Mouse (Mus musculus) kidney, postnatal 0 days (tissue): ENCODE measurements at regions not wholly inside any gene's neighbourhood (a gene's known extent, or its start where the extent isn't known, plus 50 kb on each side); places are given as distances from the start of the nearest gene placed in this dataset.

Source experiments
- ATAC-seq: fragments of 200-750 bp; cut with Nextera tagmentation; replicated peaks from 2 replicates; pipeline ENCODE4 v1.8.0; 2017; ENCODE audit warnings: low read depth, moderate number of reproducible peaks, moderate TSS enrichment, moderate library complexity; ENCODE audit not compliant: low FRiP score
- DNase-seq: peaks from one replicate; pipeline ENCODE4 v3.0.0-alpha.2; 2016; ENCODE audit warnings: low spot score
- H3K27ac ChIP-seq: fragments of 300-500 bp; sonication (generic); 2 replicates; pipeline ENCODE4 v1.5.1; 2014; ENCODE audit warnings: mild to moderate bottlenecking
- H3K27me3 ChIP-seq: fragments of 300-500 bp; sonication (generic); 2 replicates; pipeline ENCODE4 v1.6.1; 2014; ENCODE audit warnings: low read length, mixed read lengths; ENCODE audit not compliant: insufficient read depth
- H3K36me3 ChIP-seq: fragments of 300-500 bp; sonication (generic); 2 replicates; pipeline ENCODE4 v1.6.1; 2014; ENCODE audit warnings: low read length, mixed read lengths; ENCODE audit not compliant: insufficient read depth
- H3K4me1 ChIP-seq: fragments of 300-500 bp; sonication (generic); replicated peaks from 2 replicates; pipeline ENCODE4 v1.6.1; 2014; ENCODE audit warnings: antibody characterized with exemption, low read length, mixed read lengths; ENCODE audit not compliant: insufficient read depth
- H3K4me2 ChIP-seq: fragments of 300-500 bp; sonication (generic); 2 replicates; pipeline ENCODE4 v1.6.1; 2014; ENCODE audit warnings: mild to moderate bottlenecking, low read length, moderate library complexity, mixed read lengths
- H3K4me3 ChIP-seq: fragments of 300-500 bp; sonication (generic); replicated peaks from 2 replicates; pipeline ENCODE4 v1.5.1; 2014; ENCODE audit warnings: low read depth, low read length
- H3K9ac ChIP-seq: fragments of 300-500 bp; sonication (generic); 2 replicates; pipeline ENCODE4 v1.6.1; 2014; ENCODE audit warnings: low read depth, low read length
- H3K9me3 ChIP-seq: fragments of 300-500 bp; sonication (generic); replicated peaks from 2 replicates; pipeline ENCODE4 v1.6.1; 2016; ENCODE audit warnings: low read length, inconsistent platforms, mixed read lengths
- CTCF ChIP-seq: IDR thresholded peaks from 2 replicates; pipeline ENCODE4 v1.5.1; 2016; ENCODE audit warnings: antibody characterized with exemption, low read depth, mild to moderate bottlenecking, moderate library complexity
- WGBS: fragments of 180-500 bp; shearing (Covaris S2); extraction: QIAGEN DNeasy Blood & Tissue Kit; methylation state at CpG from one replicate; pipeline ENCODE4 v1.1.7; 2014; 5-methylcytosine and 5-hydroxymethylcytosine counted together

DNA sequence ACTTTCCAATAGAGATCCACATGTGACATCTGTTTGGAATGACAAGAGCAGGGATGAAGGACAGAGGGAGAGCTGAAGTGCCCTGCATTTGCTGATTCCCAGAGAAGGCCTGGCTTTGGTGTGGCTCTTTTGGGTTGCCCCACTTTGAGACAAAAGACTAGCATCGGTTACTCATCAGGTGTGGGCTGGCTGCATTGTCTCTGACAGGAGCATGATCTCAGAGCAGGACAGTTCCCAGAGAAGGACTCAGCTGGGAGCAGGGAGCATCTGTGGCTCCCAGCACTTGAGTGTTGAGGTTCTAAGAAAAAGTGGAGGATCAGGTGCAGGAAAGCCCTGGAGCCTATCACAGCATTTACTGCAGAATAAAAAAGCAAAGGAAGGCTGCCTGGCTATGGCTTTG lies 62.4 kb upstream of the 1700024P04Rik start:
- TF ChIP-seq CTCF, result no peak
- ATAC-seq, result no peak

DNA sequence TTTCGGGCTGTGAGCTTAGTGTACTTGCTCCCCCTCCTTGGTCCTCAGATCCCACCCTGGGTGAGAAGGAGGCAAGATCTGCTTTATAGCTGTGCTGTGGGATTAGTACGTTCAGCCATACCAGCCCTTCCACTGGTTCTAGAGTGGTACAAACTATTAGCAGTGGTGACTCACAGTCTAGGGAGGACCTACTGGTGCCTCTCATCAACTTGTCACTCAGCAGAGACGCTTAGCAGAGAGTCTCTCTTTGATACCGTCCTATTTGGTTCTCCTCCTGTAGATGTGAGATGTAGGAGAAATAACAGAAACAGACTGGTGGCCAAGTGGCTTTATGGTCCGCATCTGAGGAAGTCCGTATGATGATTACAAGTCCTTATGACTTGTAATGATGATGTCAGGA lies 57.7 kb upstream of the 1700024P04Rik start:
- H3K9me3 ChIP-seq, result no peaks in the 10 kb centered on the region
- WGBS, result 92% methylated on average over 6 of the region's 6 CpGs
- TF ChIP-seq CTCF, result no peak
- H3K4me1 ChIP-seq, result peaks cover 8% of the 10 kb centered on the region; the same call in 1 of the 2 replicates
- no peak overlapping the region for H3K27ac ChIP-seq
- no peak overlapping the region for H3K4me3 ChIP-seq
- H3K4me2 ChIP-seq, result no peak overlapping the region
- no peak overlapping the region for H3K9ac ChIP-seq
- H3K36me3 ChIP-seq, result no peaks in the 10 kb centered on the region
- DNase-seq (no peak), ATAC-seq (no peak)
- H3K27me3 ChIP-seq, result no peaks in the 10 kb centered on the region

More for the DNA sequence above, 62.4 kb upstream of the 1700024P04Rik start:
- no peaks in the 10 kb centered on the region for H3K36me3 ChIP-seq
- 82% methylated on average over 1 of the region's 1 CpGs for WGBS
- H3K4me1 ChIP-seq, result 0 out of 2 replicates have a peak, but pooled peaks cover 4% of the 10 kb centered on the region
- no peak overlapping the region for H3K4me3 ChIP-seq
- DNase-seq, result no peak
- H3K27me3 ChIP-seq, result no peaks in the 10 kb centered on the region
- no peak overlapping the region for H3K9ac ChIP-seq
- H3K27ac ChIP-seq, result no peak overlapping the region
- H3K4me2 ChIP-seq, result no peak overlapping the region
- H3K9me3 ChIP-seq, result no peaks in the 10 kb centered on the region

DNA sequence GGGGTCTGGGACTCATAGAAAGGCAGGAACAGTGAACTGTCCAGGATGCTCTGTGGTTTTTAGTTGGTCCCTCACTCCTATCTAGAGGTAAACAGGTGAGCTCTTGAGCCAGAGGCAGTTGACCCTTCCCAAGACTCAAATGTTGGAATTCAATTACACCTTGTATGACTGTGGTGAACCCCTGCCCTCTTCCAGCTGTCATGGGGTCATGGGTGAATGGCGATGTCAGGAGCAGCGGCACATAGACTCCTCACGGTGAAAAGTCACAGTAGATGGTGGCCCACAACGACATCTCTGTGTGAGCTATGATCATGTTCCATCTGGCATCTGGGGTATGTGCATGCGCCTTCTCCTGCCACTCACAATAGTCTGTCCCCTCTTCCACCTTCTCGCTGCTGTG lies 56.9 kb upstream of the 1700024P04Rik start:
- no peak for DNase-seq
- Histone ChIP-seq H3K4me1 (peaks cover 4% of the 10 kb centered on the region; the same call in 1 of the 2 replicates), H3K9me3 (no peaks in the 10 kb centered on the region), H3K36me3 (no peaks in the 10 kb centered on the region), H3K4me3 (no peak overlapping the region), H3K27ac (no peak overlapping the region), H3K4me2 (no peak overlapping the region), H3K9ac (no peak overlapping the region), H3K27me3 (no peaks in the 10 kb centered on the region)
- TF ChIP-seq CTCF, result no peak
- WGBS, result 76% methylated on average over 6 of the region's 6 CpGs
- ATAC-seq, result no peak

DNA sequence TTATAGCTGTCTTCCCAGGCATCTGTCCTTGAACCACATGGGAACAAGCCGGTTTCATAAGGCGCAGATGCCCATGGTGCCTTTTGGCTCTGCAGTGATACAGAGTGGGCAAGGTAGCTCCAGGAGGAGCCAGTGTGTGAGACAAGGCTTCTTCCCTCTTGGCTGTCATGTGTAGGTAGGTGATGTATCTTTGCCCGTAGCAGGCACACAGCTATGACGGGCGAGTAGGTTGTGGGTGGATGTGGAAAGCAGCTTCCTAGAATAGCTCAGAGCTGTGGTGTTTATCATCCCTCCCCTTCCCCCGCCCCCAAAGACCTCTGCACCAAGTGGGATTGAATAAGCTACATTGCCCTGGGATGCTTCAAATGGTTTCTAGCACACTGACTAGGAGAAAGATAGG lies 56.5 kb upstream of the 1700024P04Rik start:
- no peak overlapping the region for H3K4me3 ChIP-seq
- no peak for DNase-seq
- 95% methylated on average over 6 of the region's 6 CpGs for WGBS
- ATAC-seq, result no peak
- no peak overlapping the region for H3K4me2 ChIP-seq
- H3K27ac ChIP-seq, result no peak overlapping the region
- H3K27me3 ChIP-seq, result no peaks in the 10 kb centered on the region
- H3K36me3 ChIP-seq, result no peaks in the 10 kb centered on the region
- no peak overlapping the region for H3K9ac ChIP-seq
- no peak for TF ChIP-seq CTCF
- H3K9me3 ChIP-seq, result no peaks in the 10 kb centered on the region
- H3K4me1 ChIP-seq, result peaks cover 4% of the 10 kb centered on the region; the same call in 1 of the 2 replicates

DNA sequence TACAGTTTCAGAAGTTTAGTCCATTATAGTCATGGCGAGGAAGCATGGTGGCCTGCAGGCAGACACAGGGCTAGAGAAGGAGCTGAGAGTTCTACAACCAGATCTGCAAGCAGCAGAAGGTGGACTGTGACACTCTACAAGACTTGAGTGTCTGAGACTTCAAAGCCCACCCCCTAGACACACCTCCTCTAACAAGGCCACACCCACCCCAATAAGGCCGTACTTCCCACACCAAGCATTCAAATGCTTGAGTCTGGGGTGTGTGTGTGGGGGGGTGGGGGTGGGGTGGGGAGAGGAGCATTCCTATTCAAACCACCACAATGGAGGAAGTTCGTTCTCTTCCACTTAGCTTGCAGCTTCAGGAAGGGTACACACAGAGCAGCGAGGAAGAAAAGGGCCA lies 55.8 kb upstream of the 1700024P04Rik start:
- ATAC-seq (no peak), DNase-seq (no peak)
- Histone ChIP-seq H3K4me1 (peaks cover 4% of the 10 kb centered on the region; the same call in 1 of the 2 replicates), H3K27me3 (no peaks in the 10 kb centered on the region), H3K9ac (no peak overlapping the region), H3K4me3 (no peak overlapping the region), H3K27ac (no peak overlapping the region), H3K9me3 (no peaks in the 10 kb centered on the region), H3K4me2 (no peak overlapping the region), H3K36me3 (no peaks in the 10 kb centered on the region)
- WGBS, result 83% methylated on average over 4 of the region's 4 CpGs
- TF ChIP-seq CTCF, result no peak

DNA sequence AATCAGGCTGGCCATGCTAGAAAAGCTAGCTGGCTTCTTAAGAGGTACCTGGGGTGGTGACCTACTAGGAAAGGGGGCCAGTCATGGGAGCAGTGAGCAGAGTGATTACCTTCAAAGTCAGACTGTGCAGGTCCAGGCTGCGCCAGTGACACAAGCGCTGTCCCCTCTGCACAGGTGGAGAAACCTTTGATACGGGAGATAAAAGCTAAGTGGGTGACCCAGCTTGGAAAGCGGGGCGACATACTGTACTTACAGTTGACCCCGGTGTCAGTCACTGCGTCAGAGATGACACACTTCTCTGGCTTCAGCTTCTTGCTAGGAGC lies 54.7 kb upstream of the 1700024P04Rik start:
- TF ChIP-seq CTCF, result no peak
- Histone ChIP-seq H3K4me3 (no peak overlapping the region), H3K4me2 (no peak overlapping the region), H3K27ac (no peak overlapping the region), H3K9ac (no peak overlapping the region), H3K4me1 (peaks cover 4% of the 10 kb centered on the region; the same call in 1 of the 2 replicates), H3K36me3 (no peaks in the 10 kb centered on the region), H3K27me3 (no peaks in the 10 kb centered on the region), H3K9me3 (no peaks in the 10 kb centered on the region)
- 81% methylated on average over 7 of the region's 7 CpGs for WGBS
- ATAC-seq (0 out of 2 replicates have a peak, but pooled peaks have one; percentile 36), DNase-seq (no peak)
